Mouse (Mus musculus) left cerebral cortex, postnatal 25 days (tissue): ENCODE measurements at regions not wholly inside any gene's neighbourhood (a gene's known extent, or its start where the extent isn't known, plus 50 kb on each side); places are given as distances from the start of the nearest gene placed in this dataset.

Experiments used
- DNase-seq, 2 experiments: peaks; one replicate each; pipeline ENCODE4 v3.0.0; 2022; ENCODE audit warnings: low spot score in 2 of 2, mixed read lengths in 1 of 2
- intact Hi-C: fragments of 180-260 bp; cut with DNase I; formaldehyde crosslinking; loops from one replicate; pipeline ENCODE4 v1.15.1; 2025

GRCm38 (mm10) chr13:51899319-51900042, 53.0 kb downstream of the Gadd45g start:
- intact Hi-C loops = no loop called here
- DNase-seq = no peak

GRCm38 (mm10) chr13:51900043-51900440, 53.6 kb downstream of the Gadd45g start:
- intact Hi-C loops = no loop called here
- no peak for DNase-seq

GRCm38 (mm10) chr13:51902482-51903285, 56.2 kb downstream of the Gadd45g start:
- intact Hi-C loops = no loop called here
- DNase-seq = peak; percentile 30 to 62

DNA sequence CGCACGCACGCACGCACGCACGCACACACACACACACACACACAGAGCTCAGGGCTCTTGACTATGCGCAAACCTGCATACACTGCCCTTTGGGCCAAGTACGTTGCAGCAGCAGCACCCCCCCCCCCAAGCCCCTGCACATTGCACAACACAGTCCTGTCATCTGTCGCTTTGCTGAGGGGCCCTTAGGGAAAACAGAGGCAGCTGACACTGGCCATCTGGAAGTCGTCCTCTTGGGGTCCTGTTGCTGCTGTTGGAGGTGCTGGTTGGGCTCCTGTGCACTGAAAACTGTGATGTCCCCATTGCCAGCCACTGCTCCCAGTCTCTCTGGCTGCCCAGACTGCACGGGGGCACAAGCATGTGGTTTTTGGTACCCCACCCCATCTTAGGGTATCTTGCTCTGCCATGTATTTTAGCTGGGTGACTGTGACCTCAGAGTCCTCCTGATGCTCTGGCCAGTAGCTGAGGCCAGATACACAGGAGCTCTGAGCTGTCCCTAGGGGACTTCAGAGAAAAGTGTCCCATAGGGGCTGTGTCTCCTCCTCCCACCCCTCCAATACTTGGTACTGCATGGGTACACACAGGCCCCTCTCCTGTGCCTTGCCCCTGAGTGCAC, 57.0 kb downstream of the Gadd45g start:
- DNase-seq = no peak
- intact Hi-C loops = no loop called here

- DNase-seq = no peak
- intact Hi-C loops = no loop called here
Observed at GRCm38 (mm10) chr13:51905270-51905669, 58.8 kb downstream of the Gadd45g start.

DNA sequence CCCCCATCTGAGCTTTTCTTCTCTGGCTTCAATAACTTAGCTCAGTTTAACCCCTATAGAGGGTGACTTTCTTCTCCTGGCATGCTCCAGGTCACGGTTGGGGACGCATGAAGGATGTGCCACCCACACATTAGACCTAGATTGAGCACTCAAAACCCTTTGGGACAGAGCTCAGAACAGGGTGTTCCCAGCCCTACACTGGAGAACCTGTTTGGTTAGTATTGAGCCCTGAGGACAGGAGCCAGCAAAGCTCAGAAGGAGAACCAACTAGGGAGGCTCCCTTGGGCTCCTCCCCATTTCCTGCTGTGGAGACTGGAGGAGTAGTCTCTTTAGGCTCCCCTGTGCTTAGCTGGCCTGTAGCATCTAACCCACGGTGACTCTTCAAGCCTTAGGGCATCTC, 59.6 kb downstream of the Gadd45g start:
- no peak for DNase-seq
- intact Hi-C loops = no loop called here

DNA sequence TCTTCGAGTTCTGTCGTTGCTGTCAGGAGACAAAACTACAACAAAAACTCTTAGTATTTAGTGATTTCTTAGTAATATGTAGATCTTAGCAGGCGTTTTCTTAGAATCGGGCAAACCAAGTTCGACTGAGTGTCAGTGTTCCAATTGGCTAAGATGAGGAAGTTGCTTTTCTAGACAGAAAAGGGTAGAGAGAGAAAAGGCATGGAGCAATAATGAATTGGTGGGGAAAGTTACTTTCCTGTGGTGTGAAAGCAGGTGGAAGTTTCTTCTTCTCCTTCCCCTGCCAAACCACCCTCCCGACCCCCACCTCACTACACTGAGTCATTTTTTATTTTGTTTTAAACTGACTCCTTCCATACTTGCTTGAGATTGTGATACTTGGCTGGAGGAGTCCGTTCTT, 62.0 kb downstream of the Gadd45g start:
- no peak for DNase-seq
- intact Hi-C loops = no loop called here

GRCm38 (mm10) chr13:51911296-51911998, 65.0 kb downstream of the Gadd45g start:
- no peak for DNase-seq
- intact Hi-C loops = no loop called here

- intact Hi-C loops = no loop called here
- DNase-seq = no peak
Observed at GRCm38 (mm10) chr13:51912477-51912876, 66.0 kb downstream of the Gadd45g start.

- intact Hi-C loops = no loop called here
- DNase-seq = no peak
Observed at GRCm38 (mm10) chr13:51912994-51913393, 66.5 kb downstream of the Gadd45g start.

- no peak for DNase-seq
- intact Hi-C loops = no loop called here
Observed at GRCm38 (mm10) chr13:51916666-51917240, 70.3 kb downstream of the Gadd45g start.

- intact Hi-C loops = no loop called here
- no peak for DNase-seq
Observed at GRCm38 (mm10) chr13:51917658-51918057, 71.2 kb downstream of the Gadd45g start.

DNA sequence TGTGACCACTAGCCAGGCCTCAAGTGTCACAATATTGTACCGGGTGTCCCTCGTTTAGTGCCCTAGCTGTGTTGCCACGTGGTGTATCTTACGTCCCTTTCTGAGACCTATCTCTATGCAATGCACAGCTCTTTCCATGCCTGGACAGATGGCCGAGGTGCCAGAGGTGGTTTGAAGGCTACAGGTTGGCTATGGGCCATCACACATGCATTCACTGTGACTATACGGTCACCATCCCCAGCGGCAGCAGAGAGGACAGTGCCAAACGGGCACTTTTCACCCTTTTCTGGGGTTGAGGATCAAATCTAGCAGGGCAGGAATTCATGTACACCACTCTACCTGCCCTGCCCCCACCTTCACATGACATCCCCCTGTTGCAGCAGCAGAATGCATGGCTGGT, 71.6 kb downstream of the Gadd45g start:
- no peak for DNase-seq
- intact Hi-C loops = no loop called here

- DNase-seq = no peak
- intact Hi-C loops = no loop called here
Observed at GRCm38 (mm10) chr13:51918781-51919170, 72.3 kb downstream of the Gadd45g start.

DNA sequence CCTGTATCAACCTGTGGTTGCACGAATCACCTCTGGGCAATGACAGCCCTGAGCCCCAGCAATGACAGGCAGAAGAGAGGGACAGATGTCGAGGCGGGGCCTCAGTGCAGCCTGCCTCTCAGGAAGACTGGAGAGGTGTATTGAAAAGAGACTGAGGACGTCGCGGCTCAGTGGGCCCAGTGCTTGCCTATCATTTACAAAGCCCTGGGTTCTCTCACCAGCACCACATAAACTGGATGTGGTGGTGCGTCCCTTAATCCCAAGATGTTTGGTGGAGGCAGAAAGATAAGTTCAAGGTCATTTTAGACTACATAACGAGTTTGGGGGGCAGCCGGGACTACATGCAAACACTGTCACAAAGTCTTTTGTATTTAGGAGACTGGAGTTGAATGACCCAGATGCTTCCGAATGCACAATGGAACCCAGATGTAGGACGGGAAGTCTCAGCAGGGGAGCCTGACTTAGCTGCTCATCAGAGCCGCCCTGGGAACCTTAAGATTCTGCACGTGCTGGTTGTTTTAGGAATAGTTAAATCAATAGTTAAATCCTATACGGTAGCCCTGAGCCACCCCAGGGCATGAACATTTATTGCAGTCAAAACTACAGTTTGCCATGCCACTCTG, 72.8 kb downstream of the Gadd45g start:
- no peak for DNase-seq
- intact Hi-C loops = no loop called here

GRCm38 (mm10) chr13:51919937-51920336, 73.5 kb downstream of the Gadd45g start:
- intact Hi-C loops = no loop called here
- no peak for DNase-seq

GRCm38 (mm10) chr13:51920511-51921351, 74.3 kb downstream of the Gadd45g start:
- no peak for DNase-seq
- intact Hi-C loops = no loop called here

DNA sequence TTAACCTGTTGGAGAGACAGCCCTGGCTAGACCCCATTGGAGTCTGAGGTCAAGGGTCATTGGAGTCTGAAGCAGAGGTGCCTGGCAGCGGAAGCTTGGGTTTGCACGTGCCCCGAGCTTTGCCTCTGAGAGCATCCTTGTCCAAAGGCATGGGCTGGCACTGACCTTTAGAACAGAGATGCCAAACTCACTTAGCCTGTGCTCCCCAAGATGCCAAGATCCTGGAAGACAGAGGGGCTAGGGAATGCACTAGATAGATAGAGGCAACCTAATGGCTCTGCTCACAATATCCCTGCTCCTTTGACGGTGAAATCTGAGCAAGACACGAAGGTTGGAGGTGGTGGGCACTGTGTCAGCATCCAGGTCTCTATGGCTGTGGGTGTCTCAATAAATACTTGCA, 75.1 kb downstream of the Gadd45g start:
- no peak for DNase-seq
- intact Hi-C loops = no loop called here

DNA sequence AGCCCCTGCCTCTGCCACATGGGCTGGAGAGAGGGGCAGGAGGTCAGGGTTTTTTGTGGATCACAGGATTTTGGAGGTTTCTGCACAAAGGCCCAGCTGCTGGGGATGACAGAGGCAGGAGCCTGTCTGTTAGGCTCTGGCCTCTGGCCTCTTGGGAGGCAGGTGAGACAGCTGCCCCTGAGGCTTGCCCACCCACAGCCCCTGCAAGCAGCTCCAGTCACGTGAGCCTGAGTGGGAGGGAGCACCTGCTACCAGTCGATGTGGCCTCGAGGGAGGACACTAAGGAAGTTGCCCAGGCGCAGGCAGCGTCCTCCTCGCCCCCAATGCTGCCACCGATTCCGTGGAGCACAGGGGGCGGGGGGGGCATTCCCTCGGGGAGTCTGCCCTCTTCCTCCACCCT, 80.3 kb downstream of the Gadd45g start:
- no peak for DNase-seq
- intact Hi-C loops = no loop called here
